Mouse (Mus musculus) forebrain, embryonic 10.5 days (tissue): ENCODE results near the gene Slc25a24. TPM values are rescaled to one million over a fixed set of nuclear protein-coding genes. Genes with fewer than 3 reads are reported as not detected.

ENCODE experiments used
- DNase-seq: peaks from one replicate; pipeline ENCODE4 v3.0.0-alpha.2; 2017; ENCODE audit warnings: low spot score; ENCODE audit errors: extremely low spot score
- H3K27ac ChIP-seq: fragments of 300-500 bp; sonication (generic); 2 replicates; pipeline ENCODE4 v1.5.1; 2016; ENCODE audit warnings: mild to moderate bottlenecking
- H3K27me3 ChIP-seq: fragments of 300-500 bp; sonication (generic); 2 replicates; pipeline ENCODE4 v1.6.1; 2016; ENCODE audit warnings: mild to moderate bottlenecking; ENCODE audit not compliant: poor library complexity, severe bottlenecking
- H3K36me3 ChIP-seq: fragments of 300-500 bp; sonication (generic); replicated peaks from 2 replicates; pipeline ENCODE4 v1.6.1; 2016; ENCODE audit warnings: mild to moderate bottlenecking, moderate library complexity
- H3K4me1 ChIP-seq: fragments of 300-500 bp; sonication (generic); 2 replicates; pipeline ENCODE4 v1.6.1; 2016
- H3K4me3 ChIP-seq: fragments of 300-500 bp; sonication (generic); 2 replicates; pipeline ENCODE4 v1.5.1; 2016; ENCODE audit warnings: mild to moderate bottlenecking, moderate library complexity
- H3K9me3 ChIP-seq: fragments of 300-500 bp; sonication (generic); 2 replicates; pipeline ENCODE4 v1.6.1; 2016; ENCODE audit warnings: mild to moderate bottlenecking, moderate library complexity
- WGBS: fragments of 180-500 bp; shearing (Covaris S2); methylation state at CpG from one replicate; pipeline ENCODE4 v1.1.7; 2016; 5-methylcytosine and 5-hydroxymethylcytosine counted together
- polyA plus RNA-seq: library from polyadenylated mRNA; unstranded; fragments of >200 nt; fragmentation: Nextera tagmentation; extraction: Ambion mirVana; gene quantifications from 2 replicates; pipeline ENCODE4 v1.2.1, GENCODE M21; 2016

Gene Slc25a24
- polyA plus RNA-seq = 24.7 and 25.5 TPM in 2 replicates

GRCm38 (mm10) chr3:109122641-109123530 is at the start of gene Slc25a24:
Gene Slc25a24, plus strand, starts transcription at chr3:109123149.
- 2% methylated on average over 34 of the region's 49 CpGs for WGBS

GRCm38 (mm10) chr3:109080169-109080568 is 42.8 kb upstream of the Slc25a24 start, which contains the start of gene Slc25a54:
Gene Slc25a54, plus strand, starts transcription at chr3:109080469.
- 94% methylated on average over 17 of the region's 17 CpGs for WGBS
- no peak for DNase-seq
- no peak within 1 kb of the TSS for H3K27ac ChIP-seq
- H3K4me3 ChIP-seq = no peak within 1 kb of the TSS
- no peaks in the 10 kb centered on the region for H3K27me3 ChIP-seq
- H3K36me3 ChIP-seq = no peaks in the 10 kb centered on the region
- no peaks in the 10 kb centered on the region for H3K4me1 ChIP-seq
- H3K9me3 ChIP-seq = no peaks in the 10 kb centered on the region

More at GRCm38 (mm10) chr3:109122641-109123530, at the start of gene Slc25a24:
- Histone ChIP-seq H3K9me3 (no peaks in the 10 kb centered on the region), H3K4me1 (peaks cover 24% of the 10 kb centered on the region), H3K27me3 (peaks cover 15% of the 10 kb centered on the region), H3K36me3 (peaks cover 9% of the 10 kb centered on the region), H3K4me3 (peak within 1 kb of the TSS; percentile 88), H3K27ac (peak within 1 kb of the TSS; percentile 96)
- DNase-seq = peak; percentile 73

DNA sequence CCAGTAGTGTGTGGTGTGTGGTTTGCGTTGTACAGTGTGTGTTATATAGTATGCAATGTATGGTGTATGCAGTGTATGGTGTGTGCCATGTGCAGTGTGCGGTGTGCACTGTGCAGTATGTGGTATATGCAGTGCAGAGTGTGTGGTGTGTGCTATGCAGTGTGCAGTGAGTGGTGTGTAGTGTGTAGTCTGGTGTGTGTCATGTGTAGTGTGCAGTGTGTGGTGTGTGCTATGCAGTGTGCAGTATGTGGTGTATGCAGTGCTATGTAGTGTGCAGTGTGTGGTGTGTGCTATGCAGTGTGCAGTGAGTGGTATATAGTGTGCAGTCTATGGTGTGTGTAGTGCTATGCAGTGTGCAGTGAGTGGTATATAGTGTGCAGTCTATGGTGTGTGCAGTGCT is 38.5 kb upstream of the Slc25a24 start:
- H3K36me3 ChIP-seq = no peaks in the 10 kb centered on the region
- DNase-seq = no peak
- H3K27me3 ChIP-seq = no peaks in the 10 kb centered on the region
- 94% methylated on average over 2 of the region's 2 CpGs for WGBS
- no peaks in the 10 kb centered on the region for H3K9me3 ChIP-seq
- peaks cover 10% of the 10 kb centered on the region for H3K4me1 ChIP-seq
- H3K27ac ChIP-seq = no peak overlapping the region
- H3K4me3 ChIP-seq = no peak overlapping the region

- Histone ChIP-seq H3K27me3 (no peaks in the 10 kb centered on the region; the same call in 1 of the 2 replicates), H3K4me3 (no peak overlapping the region), H3K36me3 (no peaks in the 10 kb centered on the region), H3K9me3 (no peaks in the 10 kb centered on the region), H3K27ac (no peak overlapping the region), H3K4me1 (peaks cover 10% of the 10 kb centered on the region)
- WGBS = 7% methylated on average over 2 of the region's 2 CpGs
- no peak for DNase-seq
Observed at GRCm38 (mm10) chr3:109088460-109088859, 34.5 kb upstream of the Slc25a24 start.

DNA sequence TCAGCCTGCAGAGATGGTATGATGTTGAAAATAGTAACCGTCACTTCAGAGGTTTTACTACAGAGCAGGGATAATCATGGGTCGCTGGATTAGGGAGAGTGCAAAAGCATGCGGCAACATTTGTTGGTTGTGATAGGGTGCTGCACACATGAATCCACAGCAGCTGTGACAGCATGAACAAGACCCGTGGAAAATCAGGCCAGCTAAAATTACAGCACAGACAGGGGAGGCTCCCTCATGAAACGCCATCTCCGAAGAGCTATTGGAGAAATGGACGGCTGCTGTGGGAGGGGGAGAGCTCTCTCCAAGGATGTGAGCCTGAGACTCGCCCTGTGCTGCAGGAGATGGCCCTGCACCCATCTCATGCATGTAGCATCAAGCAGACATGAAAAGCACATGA is 18.2 kb upstream of the Slc25a24 start:
- 65% methylated on average over 8 of the region's 8 CpGs for WGBS
- no peaks in the 10 kb centered on the region for H3K9me3 ChIP-seq
- no peak overlapping the region for H3K4me3 ChIP-seq
- H3K4me1 ChIP-seq = no peaks in the 10 kb centered on the region
- H3K36me3 ChIP-seq = no peaks in the 10 kb centered on the region
- no peak overlapping the region for H3K27ac ChIP-seq
- DNase-seq = no peak
- H3K27me3 ChIP-seq = no peaks in the 10 kb centered on the region

- peaks cover 11% of the 10 kb centered on the region for H3K27me3 ChIP-seq
- H3K36me3 ChIP-seq = no peaks in the 10 kb centered on the region
- H3K9me3 ChIP-seq = no peaks in the 10 kb centered on the region; the same call in 1 of the 2 replicates
- H3K4me1 ChIP-seq = no peaks in the 10 kb centered on the region
- H3K4me3 ChIP-seq = no peak overlapping the region
- DNase-seq = no peak
- H3K27ac ChIP-seq = no peak overlapping the region
Observed at GRCm38 (mm10) chr3:109117136-109117535, 5.8 kb upstream of the Slc25a24 start.

DNA sequence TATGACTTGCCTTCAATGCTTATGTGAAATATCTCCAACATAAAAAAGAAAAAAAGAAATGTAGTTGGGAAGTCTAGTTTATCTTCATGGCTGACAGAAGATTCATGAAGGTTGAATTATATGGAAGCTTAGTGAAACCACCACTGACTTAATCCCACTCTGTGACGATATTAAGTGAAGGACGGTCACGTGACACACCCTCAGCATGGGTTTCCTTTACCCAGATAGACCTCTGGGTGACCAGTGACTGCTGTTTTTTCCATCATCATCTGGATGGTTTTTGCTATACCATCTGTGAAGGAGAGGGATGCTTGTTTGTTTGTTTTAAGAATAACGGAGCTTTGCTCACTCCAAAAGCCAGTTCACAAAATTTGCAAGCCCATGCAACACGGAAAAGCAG is 3.4 kb upstream of the Slc25a24 start:
- WGBS = 87% methylated on average over 5 of the region's 5 CpGs
- Histone ChIP-seq H3K27me3 (peaks cover 15% of the 10 kb centered on the region), H3K4me3 (no peak overlapping the region), H3K4me1 (peaks cover 24% of the 10 kb centered on the region), H3K9me3 (no peaks in the 10 kb centered on the region), H3K36me3 (no peaks in the 10 kb centered on the region), H3K27ac (no peak overlapping the region)
- no peak for DNase-seq

DNA sequence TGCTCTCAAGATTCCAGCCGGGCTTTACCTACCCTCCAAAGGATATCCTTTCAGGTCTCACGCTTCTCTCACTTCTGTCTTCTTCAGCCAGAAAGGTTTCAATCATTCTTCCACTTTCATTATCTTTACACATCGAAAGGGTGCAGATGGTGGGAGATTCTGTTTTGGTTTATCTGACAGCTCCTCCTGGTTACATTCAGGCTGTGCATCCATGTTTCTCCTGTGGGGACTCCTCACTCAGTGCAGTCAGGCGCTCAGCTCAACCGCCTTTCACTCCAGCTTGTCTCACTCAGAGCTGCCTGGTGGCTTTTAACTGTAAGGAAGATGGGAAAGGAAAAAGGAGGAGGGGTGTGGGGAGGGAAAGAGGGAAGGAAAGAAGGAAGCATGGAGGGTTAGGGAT is 3.0 kb upstream of the Slc25a24 start:
- H3K4me1 ChIP-seq = peaks cover 24% of the 10 kb centered on the region
- no peak overlapping the region for H3K27ac ChIP-seq
- H3K4me3 ChIP-seq = no peak overlapping the region
- peaks cover 15% of the 10 kb centered on the region for H3K27me3 ChIP-seq
- no peaks in the 10 kb centered on the region for H3K9me3 ChIP-seq
- DNase-seq = no peak
- no peaks in the 10 kb centered on the region for H3K36me3 ChIP-seq
- WGBS = 83% methylated on average over 5 of the region's 5 CpGs

DNA sequence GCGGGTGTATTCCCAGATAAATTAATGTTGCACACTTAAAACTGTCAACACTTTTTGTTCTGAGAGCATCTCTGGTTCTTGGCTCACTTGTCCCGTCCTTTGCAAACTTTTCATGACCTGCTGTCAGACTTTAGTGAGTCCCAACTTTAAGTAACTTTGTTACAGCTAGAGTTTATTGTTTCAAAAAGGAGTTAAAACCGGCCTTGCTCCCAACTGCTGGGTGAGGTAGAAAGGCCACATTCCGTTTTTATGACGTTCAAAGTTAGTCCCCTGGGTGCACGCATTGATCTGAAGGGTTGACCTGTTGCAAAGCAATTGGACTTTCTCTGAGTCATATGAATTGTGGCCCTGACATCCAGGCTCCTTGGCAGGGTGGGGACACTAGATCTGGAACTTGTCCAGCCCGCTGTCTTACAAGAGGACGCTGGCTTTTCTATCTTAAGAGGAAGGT is 607 bp downstream of the Slc25a24 start:
- Histone ChIP-seq H3K4me3 (peak overlapping the region; percentile 88), H3K36me3 (peaks cover 9% of the 10 kb centered on the region), H3K4me1 (peaks cover 24% of the 10 kb centered on the region), H3K27ac (peak overlapping the region; percentile 96), H3K27me3 (peaks cover 15% of the 10 kb centered on the region), H3K9me3 (no peaks in the 10 kb centered on the region)
- WGBS = 15% methylated on average over 8 of the region's 8 CpGs
- DNase-seq = peak; percentile 30

DNA sequence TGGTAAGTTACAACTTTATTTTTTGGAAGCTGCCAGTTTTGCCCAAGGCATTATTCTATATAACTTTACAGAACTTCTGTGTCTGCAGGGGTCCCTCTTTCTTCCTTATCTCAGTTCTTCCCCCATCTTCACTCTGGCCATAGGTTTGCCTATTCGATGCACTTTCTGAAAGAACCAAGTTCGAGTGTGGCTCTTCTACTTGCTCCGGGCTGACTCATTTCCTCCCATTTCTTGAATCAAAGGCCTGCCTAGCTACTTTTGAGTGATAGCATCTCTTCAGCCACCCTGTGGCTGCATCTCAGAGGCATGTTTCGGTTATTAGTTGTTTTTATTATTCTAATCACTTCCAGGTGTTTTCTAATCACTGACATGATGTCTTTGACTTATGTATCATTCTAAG is 1.1 kb downstream of the Slc25a24 start:
- WGBS = 71% methylated on average over 4 of the region's 4 CpGs
- Histone ChIP-seq H3K27ac (no peak overlapping the region), H3K4me1 (peaks cover 24% of the 10 kb centered on the region), H3K36me3 (peaks cover 9% of the 10 kb centered on the region), H3K27me3 (peaks cover 15% of the 10 kb centered on the region), H3K4me3 (peak overlapping the region; percentile 88), H3K9me3 (no peaks in the 10 kb centered on the region)
- DNase-seq = no peak

GRCm38 (mm10) chr3:109125531-109125930 is 2.6 kb downstream of the Slc25a24 start:
- 92% methylated on average over 6 of the region's 6 CpGs for WGBS
- H3K27ac ChIP-seq = no peak overlapping the region
- no peak overlapping the region for H3K4me3 ChIP-seq
- H3K27me3 ChIP-seq = peaks cover 15% of the 10 kb centered on the region
- H3K9me3 ChIP-seq = no peaks in the 10 kb centered on the region
- peaks cover 24% of the 10 kb centered on the region for H3K4me1 ChIP-seq
- DNase-seq = no peak
- peaks cover 9% of the 10 kb centered on the region for H3K36me3 ChIP-seq

DNA sequence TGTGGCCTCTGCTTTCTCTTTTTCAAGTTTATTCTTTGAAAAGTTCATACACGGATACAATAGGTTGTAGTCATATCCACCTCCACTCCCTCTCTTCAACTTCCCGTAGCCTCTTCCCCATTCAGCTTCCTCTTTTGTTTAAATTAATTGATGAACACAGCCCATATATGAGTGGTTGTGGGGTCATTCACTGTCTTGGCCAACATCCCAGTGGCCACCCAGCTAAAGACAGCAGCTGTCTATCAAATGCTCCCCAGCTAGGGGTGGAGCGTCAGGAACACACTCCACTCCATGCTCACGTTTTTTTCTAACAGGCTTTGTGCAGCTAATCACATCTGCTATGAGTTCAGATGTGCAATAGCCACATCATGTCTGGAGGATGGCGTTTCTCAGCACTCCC is 6.8 kb downstream of the Slc25a24 start:
- WGBS = 84% methylated on average over 5 of the region's 5 CpGs
- H3K4me3 ChIP-seq = no peak overlapping the region
- H3K9me3 ChIP-seq = peaks cover 6% of the 10 kb centered on the region; the same call in 1 of the 2 replicates
- H3K27me3 ChIP-seq = no peaks in the 10 kb centered on the region
- DNase-seq = no peak
- H3K4me1 ChIP-seq = no peaks in the 10 kb centered on the region
- H3K36me3 ChIP-seq = peaks cover 25% of the 10 kb centered on the region
- H3K27ac ChIP-seq = no peak overlapping the region

- no peaks in the 10 kb centered on the region for H3K27me3 ChIP-seq
- H3K4me1 ChIP-seq = no peaks in the 10 kb centered on the region
- H3K27ac ChIP-seq = no peak overlapping the region
- no peak for DNase-seq
- H3K4me3 ChIP-seq = no peak overlapping the region
- H3K36me3 ChIP-seq = peaks cover 24% of the 10 kb centered on the region
- WGBS = 95% methylated on average over 4 of the region's 4 CpGs
- H3K9me3 ChIP-seq = peaks cover 6% of the 10 kb centered on the region; the same call in 1 of the 2 replicates
Observed at GRCm38 (mm10) chr3:109132966-109133365, 10.0 kb downstream of the Slc25a24 start.
